Mouse (Mus musculus) hindbrain, postnatal 0 days (tissue): ENCODE measurements at regions not wholly inside any gene's neighbourhood (a gene's known extent, or its start where the extent isn't known, plus 50 kb on each side); places are given as distances from the start of the nearest gene placed in this dataset.

Experiments
- ATAC-seq: fragments of 200-750 bp; cut with Nextera tagmentation; 2 replicates; pipeline ENCODE4 v1.8.0; 2017; ENCODE audit warnings: mild to moderate bottlenecking, moderate TSS enrichment, moderate library complexity
- DNase-seq: peaks from one replicate; pipeline ENCODE4 v3.0.0-alpha.2; 2015; ENCODE audit warnings: low spot score
- H3K27ac ChIP-seq: fragments of 300-500 bp; sonication (generic); 2 replicates; pipeline ENCODE4 v1.5.1; 2014; ENCODE audit warnings: mild to moderate bottlenecking
- H3K27me3 ChIP-seq: fragments of 300-500 bp; sonication (generic); 2 replicates; pipeline ENCODE4 v1.6.1; 2014; ENCODE audit warnings: low read length, mixed read lengths; ENCODE audit not compliant: insufficient read depth
- H3K36me3 ChIP-seq: fragments of 300-500 bp; sonication (generic); 2 replicates; pipeline ENCODE4 v1.6.1; 2014; ENCODE audit warnings: low read length, mixed read lengths; ENCODE audit not compliant: insufficient read depth
- H3K4me1 ChIP-seq: fragments of 300-500 bp; sonication (generic); 2 replicates; pipeline ENCODE4 v1.6.1; 2014; ENCODE audit warnings: antibody characterized with exemption, low read length, mixed read lengths; ENCODE audit not compliant: insufficient read depth
- H3K4me2 ChIP-seq: fragments of 300-500 bp; sonication (generic); 2 replicates; pipeline ENCODE4 v1.6.1; 2014; ENCODE audit warnings: low read depth, mild to moderate bottlenecking, low read length, moderate library complexity, mixed read lengths
- H3K4me3 ChIP-seq: fragments of 300-500 bp; sonication (generic); 2 replicates; pipeline ENCODE4 v1.5.1; 2014; ENCODE audit warnings: low read length
- H3K9ac ChIP-seq: fragments of 300-500 bp; sonication (generic); replicated peaks from 2 replicates; pipeline ENCODE4 v1.6.1; 2014; ENCODE audit warnings: mild to moderate bottlenecking, low read length, moderate library complexity, mixed read lengths
- H3K9me3 ChIP-seq: fragments of 300-500 bp; sonication (generic); 2 replicates; pipeline ENCODE4 v1.6.1; 2016; ENCODE audit warnings: low read length, mixed read lengths
- CTCF ChIP-seq: IDR thresholded peaks from 2 replicates; pipeline ENCODE4 v1.5.1; 2016; ENCODE audit warnings: antibody characterized with exemption, control low read depth, low read depth
- WGBS: fragments of 180-500 bp; shearing (Covaris S2); extraction: QIAGEN DNeasy Blood & Tissue Kit; methylation state at CpG from one replicate; pipeline ENCODE4 v1.1.7; 2014; 5-methylcytosine and 5-hydroxymethylcytosine counted together

- H3K9ac ChIP-seq = no peak overlapping the region
- no peaks in the 10 kb centered on the region for H3K4me1 ChIP-seq
- TF ChIP-seq CTCF = no peak
- H3K27ac ChIP-seq = no peak overlapping the region
- no peak for DNase-seq
- no peaks in the 10 kb centered on the region for H3K27me3 ChIP-seq
- no peaks in the 10 kb centered on the region for H3K36me3 ChIP-seq
- H3K4me2 ChIP-seq = no peak overlapping the region
- WGBS = 55% methylated on average over 8 of the region's 8 CpGs
- ATAC-seq = no peak
- no peaks in the 10 kb centered on the region for H3K9me3 ChIP-seq
- no peak overlapping the region for H3K4me3 ChIP-seq
Measured at GRCm38 (mm10) chr19:33062165-33063058, 305.1 kb downstream of the Pten start.

- ATAC-seq (0 out of 2 replicates have a peak, but pooled peaks have one; percentile 62), DNase-seq (peak; percentile 51)
- peak overlapping the region; percentile 19 for H3K4me2 ChIP-seq
- 60% methylated on average over 19 of the region's 19 CpGs for WGBS
- H3K9me3 ChIP-seq = no peaks in the 10 kb centered on the region
- no peak overlapping the region for H3K9ac ChIP-seq
- no peaks in the 10 kb centered on the region for H3K36me3 ChIP-seq
- no peak for TF ChIP-seq CTCF
- no peaks in the 10 kb centered on the region for H3K27me3 ChIP-seq
- H3K27ac ChIP-seq = peak overlapping the region; percentile 26; the same call in 1 of the 2 replicates
- H3K4me1 ChIP-seq = no peaks in the 10 kb centered on the region
- no peak overlapping the region for H3K4me3 ChIP-seq
Measured at GRCm38 (mm10) chr19:33065274-33066200, 308.2 kb downstream of the Pten start.

- Histone ChIP-seq H3K4me3 (no peak overlapping the region), H3K4me2 (no peak overlapping the region), H3K9me3 (no peaks in the 10 kb centered on the region), H3K36me3 (no peaks in the 10 kb centered on the region), H3K27me3 (no peaks in the 10 kb centered on the region), H3K9ac (no peak overlapping the region), H3K27ac (no peak overlapping the region), H3K4me1 (no peaks in the 10 kb centered on the region)
- ATAC-seq (no peak), DNase-seq (peak; percentile 23)
- WGBS = 55% methylated on average over 11 of the region's 11 CpGs
- no peak for TF ChIP-seq CTCF
Measured at GRCm38 (mm10) chr19:33068351-33068955, 311.2 kb downstream of the Pten start.

GRCm38 (mm10) chr19:33069761-33070160, 312.5 kb downstream of the Pten start:
- no peak overlapping the region for H3K27ac ChIP-seq
- no peak overlapping the region for H3K4me3 ChIP-seq
- no peaks in the 10 kb centered on the region for H3K36me3 ChIP-seq
- H3K27me3 ChIP-seq = no peaks in the 10 kb centered on the region
- H3K4me1 ChIP-seq = no peaks in the 10 kb centered on the region
- no peak for DNase-seq
- no peak for TF ChIP-seq CTCF
- H3K9me3 ChIP-seq = no peaks in the 10 kb centered on the region
- WGBS = 77% methylated on average over 6 of the region's 6 CpGs
- no peak for ATAC-seq
- H3K9ac ChIP-seq = no peak overlapping the region
- H3K4me2 ChIP-seq = no peak overlapping the region

- ATAC-seq = no peak
Measured at GRCm38 (mm10) chr19:33072299-33072698, 315.0 kb downstream of the Pten start.

GRCm38 (mm10) chr19:33074907-33075306, 317.2 kb downstream of the Rnls start:
- Histone ChIP-seq H3K4me1 (no peaks in the 10 kb centered on the region), H3K36me3 (no peaks in the 10 kb centered on the region), H3K4me3 (no peak overlapping the region), H3K4me2 (no peak overlapping the region), H3K27ac (no peak overlapping the region), H3K9me3 (no peaks in the 10 kb centered on the region), H3K27me3 (no peaks in the 10 kb centered on the region), H3K9ac (no peak overlapping the region)
- TF ChIP-seq CTCF = no peak
- ATAC-seq (no peak), DNase-seq (no peak)
- WGBS = 76% methylated on average over 4 of the region's 4 CpGs

More at GRCm38 (mm10) chr19:33072299-33072698, 315.0 kb downstream of the Pten start:
- H3K27me3 ChIP-seq = no peaks in the 10 kb centered on the region
- H3K9ac ChIP-seq = no peak overlapping the region
- no peaks in the 10 kb centered on the region for H3K9me3 ChIP-seq
- H3K27ac ChIP-seq = no peak overlapping the region
- no peak overlapping the region for H3K4me3 ChIP-seq
- no peak overlapping the region for H3K4me2 ChIP-seq
- TF ChIP-seq CTCF = no peak
- no peaks in the 10 kb centered on the region for H3K4me1 ChIP-seq
- 88% methylated on average over 2 of the region's 2 CpGs for WGBS
- no peaks in the 10 kb centered on the region for H3K36me3 ChIP-seq
- DNase-seq = no peak
